Mouse (Mus musculus) brain, embryonic 14.5 days (tissue): Measurements from ENCODE around the gene Lrrc4.

Experiments used
- CTCF ChIP-seq: fragments of 200-500 bp; IDR thresholded peaks from 2 replicates; pipeline ENCODE4 v1.5.1; 2012; ENCODE audit warnings: inconsistent platforms, mild to moderate bottlenecking, moderate library complexity, borderline replicate concordance; ENCODE audit not compliant: insufficient read depth, insufficient read length; ENCODE audit errors: extremely low read depth
- POLR2A ChIP-seq: fragments of 200-500 bp; IDR thresholded peaks from 2 replicates; pipeline ENCODE4 v1.6.1; 2012; ENCODE audit warnings: mild to moderate bottlenecking, inconsistent platforms, borderline replicate concordance; ENCODE audit not compliant: poor library complexity, insufficient read depth, insufficient read length, severe bottlenecking; ENCODE audit errors: extremely low read depth

DNA sequence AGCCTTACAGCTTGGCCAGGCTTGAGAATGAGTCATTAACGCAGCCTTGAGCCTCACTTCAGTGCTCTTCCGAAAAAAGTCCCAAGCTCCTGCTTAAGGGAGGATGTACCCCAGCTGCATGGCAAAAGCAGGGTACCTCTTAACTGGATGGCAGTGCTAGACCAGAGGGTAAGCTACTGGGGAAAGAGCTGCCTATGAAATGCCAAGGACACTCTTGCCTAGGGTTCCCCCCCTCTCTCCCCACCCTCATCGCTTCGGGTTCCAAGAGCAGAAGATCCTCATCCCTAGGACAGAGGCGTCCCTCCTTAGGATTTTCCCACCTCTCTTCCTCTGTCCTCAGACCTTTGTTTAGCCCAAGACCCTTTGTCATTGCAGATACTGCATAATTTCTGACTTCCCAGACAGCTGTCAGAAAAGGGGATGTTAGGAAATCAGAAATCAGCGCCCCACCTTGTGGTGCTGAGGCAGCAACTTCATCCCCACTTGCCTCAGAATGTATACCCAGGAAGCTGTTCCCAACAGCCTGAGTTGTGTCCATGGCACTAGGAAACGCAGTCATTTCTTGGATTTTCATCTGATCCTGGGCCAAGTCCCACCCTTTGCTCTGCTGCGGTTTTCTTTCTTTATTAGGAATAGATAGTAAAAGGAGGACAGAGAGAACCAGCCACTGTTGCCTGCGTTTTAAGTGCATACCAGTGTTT, 4.7 kb downstream of the Lrrc4 start:
- TF ChIP-seq POLR2A, result no peak
- peak; percentile 34; the same call in 1 of the 2 replicates for TF ChIP-seq CTCF
